Mouse (Mus musculus) cerebellum, postnatal 4 days (tissue): ENCODE data around the gene Cryzl1.
"Not testable (repeated sequence)": the region's sequence is repeated elsewhere in the genome, so short reads cannot be mapped to it uniquely, and the experiment has no call there.

ENCODE experiments used
- DNase-seq, 2 experiments: peaks; one replicate each; pipeline ENCODE4 v3.0.0; 2022; ENCODE audit warnings: low spot score in 2 of 2, mixed read lengths in 1 of 2

Cryzl1 gene

GRCm38 (mm10) chr16:91645420-91645819, 83.4 kb downstream of the Cryzl1 start:
- not testable (repeated sequence) for DNase-seq

GRCm38 (mm10) chr16:91644901-91645300, 83.9 kb downstream of the Cryzl1 start:
- no peak for DNase-seq

- no peak for DNase-seq
Measured at GRCm38 (mm10) chr16:91640171-91640570, 88.6 kb downstream of the Cryzl1 start.

- DNase-seq, result no peak
Measured at GRCm38 (mm10) chr16:91639636-91640035, 89.1 kb downstream of the Cryzl1 start.
